Mouse (Mus musculus) neural tube, embryonic 10.5 days (tissue): Measurements from ENCODE around the gene Maml1.
A peak's percentile ranks its signal among the peaks of the same experiment; 100 is the strongest.
"Not testable (repeated sequence)": the region's sequence is repeated elsewhere in the genome, so short reads cannot be mapped to it uniquely, and the experiment has no call there.

ENCODE experiments used
- DNase-seq: peaks from one replicate; pipeline ENCODE4 v3.0.0-alpha.2; 2017; ENCODE audit warnings: low spot score; ENCODE audit errors: extremely low spot score

The Maml1 gene

DNA sequence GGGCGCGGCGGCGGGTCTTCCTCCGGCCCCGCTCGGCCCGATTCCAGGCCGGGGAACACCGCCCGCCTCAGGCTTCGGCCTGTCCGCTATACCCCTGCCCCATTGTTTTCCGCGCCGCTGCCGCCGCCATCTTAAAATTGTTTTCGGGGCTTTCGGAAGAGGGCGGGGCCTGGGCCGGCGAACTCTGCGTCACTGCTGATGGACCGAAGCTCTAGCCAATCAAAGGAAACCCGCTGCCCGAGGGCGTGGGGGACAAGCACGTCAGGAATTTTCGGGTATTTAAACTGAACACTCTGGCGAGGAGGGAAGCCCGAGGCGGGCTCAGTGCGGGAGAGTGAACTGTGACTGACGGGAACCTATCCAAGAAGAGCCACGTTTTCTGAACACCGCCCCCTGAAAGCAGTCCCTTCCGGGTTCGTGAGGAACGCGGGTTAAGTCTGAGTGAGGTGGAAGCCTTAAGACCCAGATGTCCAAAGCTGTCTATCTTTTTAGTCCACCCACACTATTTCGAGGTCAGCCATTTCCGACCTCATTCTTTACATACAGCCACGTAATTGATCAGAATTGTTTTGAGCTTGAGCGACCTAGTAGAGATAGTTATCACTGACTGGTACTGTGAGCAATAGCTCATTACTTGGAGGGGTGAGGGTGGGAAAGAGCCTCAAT is at the start of gene Maml1:
Gene Maml1, minus strand, starts transcription at position 122 of the 666 bp plus-strand sequence.
- DNase-seq = peak; percentile 96

DNA sequence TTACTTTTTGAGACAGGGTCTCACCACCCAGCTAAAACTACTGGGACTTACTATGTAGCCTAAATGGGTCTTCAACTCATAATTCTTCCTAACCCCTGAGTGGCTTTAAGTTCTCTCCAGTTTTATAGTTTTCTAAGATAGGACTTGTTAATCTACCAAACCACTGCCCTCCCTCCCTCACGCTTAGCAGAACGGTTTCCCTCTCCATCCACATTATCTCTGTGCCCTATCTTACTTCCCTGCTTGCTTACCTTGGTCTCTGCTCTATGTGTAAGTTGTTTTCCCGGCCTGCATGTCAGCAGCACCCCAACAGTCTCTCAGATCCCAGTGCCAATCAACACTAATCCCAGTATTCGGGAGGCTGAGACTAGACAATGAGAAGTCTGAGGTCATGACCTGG is 44.8 kb upstream of the Maml1 start:
- no peak for DNase-seq

DNA sequence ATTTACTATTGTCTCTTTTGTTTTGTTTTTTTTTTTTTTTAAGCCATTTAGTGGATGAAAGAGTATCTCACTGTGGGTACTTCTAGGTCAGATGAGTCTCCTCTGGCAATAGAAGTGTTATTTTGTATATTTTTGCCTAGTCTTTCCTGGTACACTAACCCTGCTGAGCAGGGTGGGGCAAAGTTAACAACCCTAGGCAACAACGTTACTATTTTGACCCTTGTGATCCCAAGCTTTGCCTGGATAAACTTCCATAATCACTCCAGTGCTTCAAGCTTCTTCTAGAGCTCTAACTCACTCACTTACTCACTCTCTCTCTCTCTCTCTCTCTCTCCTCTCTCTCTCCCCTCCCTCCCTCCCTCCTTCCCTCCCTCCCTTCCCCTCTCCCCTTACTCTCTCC is 44.0 kb upstream of the Maml1 start:
- no peak for DNase-seq

DNA sequence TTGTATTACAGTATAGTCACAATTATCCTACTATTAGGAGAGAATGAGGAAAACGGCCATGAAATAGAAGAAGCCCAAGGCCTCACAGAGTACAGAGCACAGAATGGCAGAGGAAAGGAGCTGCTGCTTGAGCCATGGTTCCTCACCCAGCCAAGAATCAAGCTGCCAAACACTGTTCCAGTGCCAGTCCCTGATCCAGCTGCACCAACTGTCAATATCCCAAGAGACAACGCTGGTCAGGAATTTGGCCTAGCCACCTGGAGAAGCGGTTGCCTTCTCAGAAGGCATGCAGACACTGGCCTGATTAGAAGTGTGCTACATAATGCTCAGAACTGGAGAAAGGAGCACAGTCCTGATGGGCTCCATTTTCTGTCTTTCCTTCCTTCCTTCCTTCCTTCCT is 41.1 kb upstream of the Maml1 start:
- DNase-seq = no peak

DNA sequence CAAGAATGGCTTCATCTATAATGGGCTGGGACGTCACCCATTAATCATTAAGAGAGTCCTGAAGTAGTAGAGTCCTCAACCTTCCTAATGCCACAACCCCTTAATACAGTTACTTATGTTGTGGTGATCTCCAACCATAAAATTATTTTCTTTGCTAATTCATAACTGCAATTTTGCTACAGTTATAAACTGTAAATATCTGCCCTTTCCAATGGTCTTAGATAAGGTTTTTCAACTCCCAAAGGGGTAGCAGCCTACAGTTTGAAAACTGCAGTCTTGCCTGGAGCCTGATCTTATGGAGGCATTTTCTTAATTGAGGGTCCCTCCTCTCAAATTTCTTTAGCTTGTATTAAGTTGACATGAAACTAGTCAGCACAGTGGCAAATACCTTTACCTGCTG is 37.3 kb upstream of the Maml1 start:
- DNase-seq = no peak

DNA sequence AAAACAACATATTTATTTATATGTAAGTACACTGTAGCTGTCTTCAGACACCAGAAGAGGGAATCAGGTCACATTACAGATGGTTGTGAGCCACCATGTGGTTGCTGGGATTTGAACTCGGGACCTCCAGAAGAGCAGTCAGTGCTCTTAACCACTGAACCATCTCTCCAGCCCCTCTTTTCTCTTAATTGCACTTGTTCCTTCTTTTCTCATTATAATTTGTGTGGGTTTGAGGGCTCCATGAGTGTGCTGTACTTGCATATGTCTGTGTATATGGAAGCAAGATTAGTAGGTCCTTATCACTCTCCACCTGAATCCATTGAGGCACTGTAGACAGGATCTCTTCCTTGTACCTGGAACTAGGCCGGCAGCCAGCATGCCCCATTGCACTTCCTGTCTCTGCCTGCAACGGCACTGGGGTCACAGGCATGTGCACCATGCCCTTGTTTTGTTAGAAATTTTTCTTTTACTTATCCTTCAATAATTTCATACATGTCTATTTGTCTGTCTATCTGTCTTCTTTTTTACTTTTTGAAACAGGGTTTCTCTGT is 36.0 kb upstream of the Maml1 start:
- no peak for DNase-seq

DNA sequence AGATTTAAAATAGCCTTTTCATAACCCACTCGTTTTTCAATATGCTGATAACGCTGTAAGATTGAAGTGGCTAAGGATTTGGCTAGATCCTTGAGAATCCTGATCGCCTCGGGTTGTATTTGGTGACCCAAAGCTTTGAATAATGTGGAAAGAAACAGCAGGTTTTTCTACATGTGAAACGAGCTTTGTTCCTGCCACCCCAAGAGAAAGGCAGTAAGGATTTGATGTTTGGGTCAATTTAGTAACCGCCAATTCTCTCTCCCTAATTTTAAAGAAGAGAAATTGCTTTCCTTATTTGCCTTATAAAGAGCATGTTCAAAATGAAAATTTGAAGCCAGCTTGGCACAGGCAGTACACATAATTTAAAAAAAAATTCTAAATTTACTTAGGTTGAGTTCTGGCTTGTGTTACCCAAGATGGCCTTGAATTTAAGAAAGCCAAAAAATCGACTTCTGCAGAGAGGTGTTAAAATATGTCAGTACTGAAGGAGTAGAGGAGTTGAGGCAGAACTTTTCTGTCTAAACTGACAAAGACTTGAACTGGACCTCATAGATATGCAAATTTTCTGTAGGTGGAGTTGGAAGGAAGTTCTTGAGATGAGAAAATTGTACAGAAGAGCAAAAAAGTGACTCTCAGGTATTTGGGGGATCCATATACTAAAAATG is 34.3 kb upstream of the Maml1 start:
- DNase-seq = no peak

DNA sequence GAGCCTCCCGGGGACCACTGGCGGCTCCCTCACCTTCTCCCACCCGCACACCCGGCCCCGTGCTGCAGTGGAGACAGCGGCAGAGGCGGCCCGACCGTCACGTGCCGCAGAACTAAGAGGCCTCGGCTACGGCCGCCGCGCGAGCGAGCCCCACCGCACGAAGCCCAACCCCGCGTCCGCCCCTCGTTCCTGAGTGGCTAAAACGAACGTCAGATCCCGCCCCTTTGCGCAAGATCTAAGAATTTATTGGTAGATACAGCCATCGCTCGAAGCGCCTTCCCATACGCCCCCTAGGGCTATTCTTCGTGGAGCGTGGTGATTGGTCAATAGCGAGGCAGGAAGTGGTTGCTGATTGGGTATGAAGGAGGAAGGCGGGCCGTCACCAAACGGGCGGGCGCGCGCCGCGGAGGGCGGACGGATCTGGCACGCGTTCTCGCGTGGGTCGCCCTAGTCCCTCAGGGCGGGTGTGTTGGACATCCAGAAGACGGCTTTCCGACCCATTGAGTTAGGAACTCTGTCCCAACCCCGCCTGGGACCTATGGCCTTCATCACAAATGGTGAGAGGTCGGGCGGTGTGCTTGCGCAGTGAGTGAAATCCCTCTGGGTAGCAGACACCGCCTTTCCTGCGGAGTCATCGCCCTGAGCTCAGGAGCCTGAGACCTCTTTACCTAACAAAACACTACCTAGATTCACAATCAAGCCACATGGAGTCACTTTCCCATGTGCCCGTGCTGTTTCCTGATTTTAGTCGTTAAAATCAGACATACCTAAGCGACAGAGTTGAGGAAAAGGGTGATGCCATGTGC is 33.6 kb upstream of the Maml1 start, which contains the start of gene Canx:
Gene Canx, minus strand, starts transcription at position 178 of the 806 bp plus-strand sequence.
- DNase-seq = peak; percentile 100

DNA sequence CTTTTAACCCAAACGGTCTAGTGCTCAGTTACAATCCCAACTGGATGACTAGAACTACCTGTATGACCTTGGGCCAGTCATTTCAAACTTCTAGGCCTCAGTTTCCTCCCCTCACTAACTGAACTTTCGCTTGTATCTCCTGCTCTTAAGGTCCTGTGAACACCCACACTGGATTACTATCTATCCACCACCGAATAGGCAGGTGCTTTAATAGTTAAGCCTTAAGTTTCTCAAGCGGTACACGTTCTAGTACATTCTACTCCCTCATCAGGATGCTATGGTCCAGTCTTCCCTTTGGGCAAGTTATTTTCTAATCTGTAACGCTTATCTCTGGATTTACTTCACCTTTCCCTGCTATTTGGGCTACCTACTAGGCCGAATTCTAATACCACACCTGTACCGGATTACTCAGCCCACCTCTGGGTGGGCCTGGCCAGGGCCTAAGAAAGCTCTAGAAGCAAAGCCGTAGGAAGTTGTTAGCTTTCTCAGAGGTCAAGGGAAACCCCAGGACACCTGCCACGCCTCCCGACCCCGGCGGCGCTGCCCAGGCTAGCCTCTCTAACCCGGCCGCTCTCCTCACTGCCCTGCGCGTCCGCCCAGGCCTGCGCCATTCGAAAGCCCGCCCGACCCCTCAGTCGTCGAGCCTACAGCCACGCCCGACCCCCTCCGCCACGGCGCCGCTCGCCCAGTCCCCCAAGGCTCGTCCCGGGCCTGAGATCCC is 32.8 kb upstream of the Maml1 start:
- no peak for DNase-seq

DNA sequence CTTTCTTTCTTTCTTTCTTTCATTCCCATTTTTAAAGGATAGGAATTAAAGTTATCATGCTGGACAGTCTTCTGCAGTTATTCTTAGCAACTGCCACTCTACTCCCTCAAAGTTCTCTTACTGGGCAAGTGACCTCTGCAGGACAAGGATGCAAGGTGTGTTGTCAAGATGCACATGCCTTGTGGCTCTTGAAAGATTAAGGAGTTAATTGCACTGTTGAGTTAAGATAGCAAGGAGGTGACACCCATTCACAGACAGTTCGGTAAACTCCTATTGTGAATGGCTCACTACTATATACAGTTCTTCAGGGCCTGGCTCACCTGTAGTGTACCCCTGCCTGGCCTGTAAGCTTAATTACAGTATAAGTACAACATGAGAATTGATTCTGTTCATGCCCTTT is 31.7 kb upstream of the Maml1 start:
- no peak for DNase-seq

DNA sequence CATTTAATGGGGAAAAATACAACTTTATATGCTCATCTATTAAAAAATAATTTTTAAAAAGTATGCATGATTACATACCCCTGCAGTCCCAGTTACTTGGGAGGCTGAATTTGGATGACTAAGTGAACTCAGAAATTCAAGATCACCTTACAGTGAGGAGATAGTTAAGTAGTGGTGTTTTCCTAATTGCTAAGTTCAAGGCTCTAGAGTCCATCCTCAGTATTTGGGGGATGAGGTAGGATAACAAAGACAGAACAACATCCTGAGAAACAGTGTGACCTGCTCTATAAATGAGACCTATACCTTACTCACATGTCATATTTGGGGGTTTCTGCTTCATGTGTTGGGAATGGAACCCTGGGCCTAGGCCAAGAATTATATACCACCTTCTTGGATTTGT is 30.2 kb upstream of the Maml1 start:
- no peak for DNase-seq

DNA sequence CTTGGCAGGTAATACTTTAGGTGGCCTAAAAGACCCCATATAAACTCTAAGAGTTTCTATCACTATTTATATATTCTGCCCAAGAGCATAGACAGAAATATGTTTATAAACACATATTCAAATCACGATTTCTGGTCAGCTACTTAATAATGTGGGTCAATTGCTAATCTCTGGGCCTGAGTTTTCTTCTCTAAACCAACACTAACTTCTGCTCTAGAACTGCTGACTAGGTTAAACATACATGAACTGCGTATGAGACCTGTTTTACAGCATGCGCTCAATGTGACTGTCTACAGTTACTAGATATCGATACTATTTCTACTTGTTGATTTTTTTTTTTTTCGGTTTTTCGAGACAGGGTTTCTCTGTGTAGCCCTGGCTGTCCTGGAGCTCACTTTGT is 29.1 kb upstream of the Maml1 start:
- DNase-seq = no peak

DNA sequence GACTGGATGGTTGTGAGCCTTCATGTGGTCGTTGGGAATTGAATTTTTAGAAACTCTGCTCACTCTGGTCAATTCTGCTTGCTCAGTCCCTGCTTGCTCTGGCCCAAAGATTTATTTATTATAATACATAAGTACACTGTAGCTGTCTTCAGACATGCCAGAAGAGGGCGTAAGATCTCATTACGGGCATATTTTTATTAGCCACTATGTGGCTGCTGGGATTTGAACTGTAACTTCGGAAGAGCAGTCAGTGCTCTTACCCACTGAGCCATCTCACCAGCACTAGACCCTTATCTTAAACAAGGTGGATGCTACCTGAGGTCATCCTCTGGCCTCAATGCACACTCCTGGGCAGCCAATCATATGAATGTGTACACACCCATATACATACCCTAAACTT is 27.2 kb upstream of the Maml1 start:
- DNase-seq = not testable (repeated sequence)

DNA sequence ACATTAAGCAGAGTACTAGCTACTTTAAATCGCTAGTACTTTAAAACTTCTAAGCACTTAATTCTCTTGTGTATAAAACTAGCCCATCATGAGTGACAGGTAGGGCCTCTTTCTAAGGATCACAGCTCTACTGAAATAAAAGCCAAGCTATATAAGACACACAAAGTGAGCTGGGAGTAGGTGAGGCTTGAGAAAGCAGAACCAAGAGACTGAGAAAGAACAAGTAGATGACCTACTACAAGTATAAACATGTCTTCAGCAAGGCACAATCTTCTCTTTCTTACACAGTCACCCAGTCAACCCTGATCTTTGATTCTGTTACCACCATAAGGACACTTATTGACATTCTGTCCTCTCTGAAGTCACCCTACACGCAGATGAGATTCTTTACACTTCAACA is 20.7 kb upstream of the Maml1 start:
- no peak for DNase-seq

DNA sequence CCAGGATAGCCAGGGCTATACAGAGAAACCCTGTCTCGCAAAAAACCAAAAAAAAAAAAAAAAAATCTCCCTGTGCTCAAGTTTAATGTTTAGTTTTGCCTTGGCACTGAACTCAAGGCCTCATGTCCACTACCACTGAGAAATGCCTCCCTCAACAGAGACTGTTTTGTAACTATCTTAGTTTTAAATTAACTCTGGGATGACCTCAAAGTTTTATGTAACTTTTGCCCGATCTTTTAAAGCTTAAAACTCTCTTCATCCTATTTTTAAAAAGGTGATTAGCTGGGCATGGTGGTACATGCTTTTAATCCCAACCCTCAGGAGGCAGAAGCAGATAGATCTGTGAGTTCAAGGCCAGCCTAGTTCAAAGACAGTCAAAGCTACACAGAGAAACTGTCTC is 11.3 kb upstream of the Maml1 start:
- no peak for DNase-seq

DNA sequence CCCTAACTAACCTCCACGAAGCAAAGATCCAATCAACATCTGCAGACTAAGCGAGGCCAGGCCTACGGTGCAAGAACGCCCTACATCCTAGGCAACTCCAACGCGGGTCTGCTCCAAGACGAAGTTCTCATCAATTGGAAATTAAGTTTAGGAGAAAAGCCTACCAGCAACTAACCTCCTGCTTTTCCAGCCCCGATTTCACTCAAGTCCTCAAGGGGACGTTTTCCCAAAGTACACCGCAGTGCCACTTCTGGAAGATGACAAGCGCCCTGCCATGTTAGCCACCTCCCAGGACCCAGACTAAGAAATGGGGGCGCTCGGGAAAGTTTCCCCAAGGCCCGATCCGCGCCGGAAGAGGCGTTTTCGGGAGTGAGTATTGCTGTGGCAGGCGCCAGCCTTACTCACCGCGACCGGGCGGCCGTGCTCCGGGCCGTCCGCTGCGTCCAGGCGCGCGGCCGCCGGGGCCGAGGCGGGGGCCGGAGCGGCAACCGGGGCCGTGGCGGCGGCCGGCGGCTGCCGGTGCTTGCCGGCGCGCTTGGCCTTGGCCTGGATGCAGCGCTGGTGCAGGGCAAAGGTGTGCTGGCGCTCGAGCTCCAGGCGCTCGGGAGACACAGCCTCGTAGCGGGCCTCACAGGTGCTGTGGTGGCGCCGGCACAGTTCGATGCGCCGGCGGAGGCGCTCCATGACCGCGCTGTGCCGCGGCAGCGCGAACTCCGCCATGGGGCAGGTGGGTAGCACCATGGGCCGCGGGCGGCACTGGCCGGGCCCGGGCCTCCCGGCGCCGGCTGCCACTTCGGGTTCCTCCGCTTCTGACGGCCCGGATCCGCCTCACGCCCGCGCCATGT is 568 bp downstream of the Maml1 start:
- DNase-seq = no peak

DNA sequence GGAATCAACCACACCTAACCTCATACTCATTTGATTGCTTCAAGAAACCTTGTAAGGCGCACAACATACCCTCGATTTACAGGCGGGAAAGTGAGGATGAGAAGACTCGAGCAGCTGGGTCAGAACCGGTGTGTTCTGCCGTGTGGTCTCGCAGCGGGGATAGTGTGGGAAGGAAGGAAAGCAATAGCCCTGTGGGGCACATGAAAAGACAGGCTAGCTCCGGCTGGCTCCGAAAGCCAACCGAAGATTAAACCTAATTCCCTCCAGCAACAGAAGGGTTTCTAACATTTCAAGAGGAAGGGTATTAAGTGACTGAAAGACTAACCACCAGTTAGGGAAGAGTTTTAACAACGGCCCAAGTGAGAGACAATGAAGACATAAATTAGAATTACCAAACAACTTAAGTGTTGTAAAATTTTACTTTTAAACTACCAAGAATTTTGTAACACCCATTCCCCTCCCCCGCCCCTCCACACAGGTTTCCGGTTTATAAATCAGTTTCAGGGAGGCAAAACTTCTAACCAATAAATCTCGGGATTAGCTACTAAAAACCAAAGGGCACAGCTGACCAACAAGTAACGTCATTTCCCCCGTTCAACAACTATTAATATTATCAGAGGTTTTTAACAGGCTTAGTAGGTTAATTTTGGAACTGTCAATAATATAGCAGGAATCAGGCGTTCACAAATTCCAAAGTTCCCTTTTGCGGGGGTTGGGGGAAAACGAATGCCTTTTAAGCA is 1.5 kb downstream of the Maml1 start:
- DNase-seq = no peak

DNA sequence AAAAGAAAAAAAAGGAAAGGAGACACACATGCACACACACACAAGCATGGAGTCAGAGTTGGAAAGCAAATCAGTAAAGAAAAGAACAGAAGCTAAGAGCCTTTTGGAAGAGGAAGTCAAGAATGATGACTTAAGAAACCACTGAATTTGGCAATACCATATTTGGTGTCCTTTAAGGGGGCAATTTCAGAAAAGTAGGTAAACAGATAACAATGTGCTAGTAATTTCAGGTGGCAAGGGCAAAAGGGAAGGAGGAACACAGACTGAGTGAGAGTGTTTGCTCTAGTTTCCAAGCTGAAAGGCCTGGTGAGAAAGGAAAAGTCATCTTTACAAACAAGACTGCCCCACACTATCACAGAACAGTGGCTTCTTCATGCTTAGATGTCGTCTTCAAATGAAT is 5.7 kb downstream of the Maml1 start:
- DNase-seq = no peak

DNA sequence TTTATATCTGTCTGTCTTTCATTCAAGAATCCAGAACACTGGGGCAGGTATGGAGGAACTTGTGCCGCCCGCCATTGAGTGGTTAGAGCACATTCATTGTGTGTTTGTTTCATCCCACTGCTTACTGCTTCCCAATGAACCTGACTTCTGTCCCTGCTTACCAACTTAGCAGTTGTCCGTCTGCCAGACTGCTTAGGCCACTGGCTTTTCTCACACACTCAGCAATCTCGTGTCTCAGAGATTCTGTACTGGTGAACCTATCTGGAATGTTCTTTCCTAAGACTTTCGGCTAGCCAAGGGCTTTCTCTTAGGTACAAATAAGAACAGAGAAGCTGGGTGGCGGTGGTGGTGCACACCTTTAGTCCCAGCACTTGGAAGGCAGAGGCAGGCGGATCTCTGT is 6.4 kb downstream of the Maml1 start:
- no peak for DNase-seq

DNA sequence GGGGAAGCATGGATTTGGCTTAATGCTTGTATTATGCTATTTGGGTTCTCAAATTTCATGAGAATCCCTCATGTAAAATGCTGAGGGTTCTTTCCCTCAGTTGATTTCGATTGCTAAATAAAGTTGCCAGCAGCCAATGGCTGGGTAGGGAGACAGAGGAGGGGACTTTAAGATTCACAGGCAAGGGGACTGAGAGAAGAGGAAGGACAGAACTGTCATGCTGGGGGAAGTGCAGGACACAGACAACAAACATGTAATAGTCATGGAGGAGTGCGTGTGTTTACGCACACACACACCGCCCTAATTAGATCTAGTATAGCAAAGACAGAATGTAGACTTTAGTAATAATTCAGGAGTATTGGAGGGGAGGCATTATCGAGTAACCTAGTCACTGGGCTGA is 6.8 kb downstream of the Maml1 start:
- no peak for DNase-seq
